Mouse (Mus musculus) kidney, postnatal 0 days (tissue): ENCODE results near the gene Plekhg5. TPM values are rescaled to one million over a fixed set of nuclear protein-coding genes. Genes with fewer than 3 reads are reported as not detected.

Experiments used
- ATAC-seq: fragments of 200-750 bp; cut with Nextera tagmentation; replicated peaks from 2 replicates; pipeline ENCODE4 v1.8.0; 2017; ENCODE audit warnings: low read depth, moderate number of reproducible peaks, moderate TSS enrichment, moderate library complexity; ENCODE audit not compliant: low FRiP score
- DNase-seq: peaks from one replicate; pipeline ENCODE4 v3.0.0-alpha.2; 2016; ENCODE audit warnings: low spot score
- H3K27ac ChIP-seq: fragments of 300-500 bp; sonication (generic); 2 replicates; pipeline ENCODE4 v1.5.1; 2014; ENCODE audit warnings: mild to moderate bottlenecking
- H3K27me3 ChIP-seq: fragments of 300-500 bp; sonication (generic); 2 replicates; pipeline ENCODE4 v1.6.1; 2014; ENCODE audit warnings: low read length, mixed read lengths; ENCODE audit not compliant: insufficient read depth
- H3K36me3 ChIP-seq: fragments of 300-500 bp; sonication (generic); 2 replicates; pipeline ENCODE4 v1.6.1; 2014; ENCODE audit warnings: low read length, mixed read lengths; ENCODE audit not compliant: insufficient read depth
- H3K4me1 ChIP-seq: fragments of 300-500 bp; sonication (generic); replicated peaks from 2 replicates; pipeline ENCODE4 v1.6.1; 2014; ENCODE audit warnings: antibody characterized with exemption, low read length, mixed read lengths; ENCODE audit not compliant: insufficient read depth
- H3K4me2 ChIP-seq: fragments of 300-500 bp; sonication (generic); 2 replicates; pipeline ENCODE4 v1.6.1; 2014; ENCODE audit warnings: mild to moderate bottlenecking, low read length, moderate library complexity, mixed read lengths
- H3K4me3 ChIP-seq: fragments of 300-500 bp; sonication (generic); replicated peaks from 2 replicates; pipeline ENCODE4 v1.5.1; 2014; ENCODE audit warnings: low read depth, low read length
- H3K9ac ChIP-seq: fragments of 300-500 bp; sonication (generic); 2 replicates; pipeline ENCODE4 v1.6.1; 2014; ENCODE audit warnings: low read depth, low read length
- H3K9me3 ChIP-seq: fragments of 300-500 bp; sonication (generic); replicated peaks from 2 replicates; pipeline ENCODE4 v1.6.1; 2016; ENCODE audit warnings: low read length, inconsistent platforms, mixed read lengths
- CTCF ChIP-seq: IDR thresholded peaks from 2 replicates; pipeline ENCODE4 v1.5.1; 2016; ENCODE audit warnings: antibody characterized with exemption, low read depth, mild to moderate bottlenecking, moderate library complexity
- WGBS: fragments of 180-500 bp; shearing (Covaris S2); extraction: QIAGEN DNeasy Blood & Tissue Kit; methylation state at CpG from one replicate; pipeline ENCODE4 v1.1.7; 2014; 5-methylcytosine and 5-hydroxymethylcytosine counted together
- polyA plus RNA-seq: library from polyadenylated mRNA; unstranded; fragments of >200 nt; fragmentation: Nextera tagmentation; extraction: Ambion mirVana; gene quantifications from 2 replicates; pipeline ENCODE4 v1.2.1, GENCODE M21; 2015

Plekhg5 gene
- 18.3 and 19.3 TPM in 2 replicates for polyA plus RNA-seq

GRCm38 (mm10) chr4:152072121-152072601 is at the start of gene Plekhg5:
Gene Plekhg5 (plus strand): TSS chr4:152072498.
- Histone ChIP-seq H3K9me3 (no peaks in the 10 kb centered on the region), H3K4me1 (no peaks in the 10 kb centered on the region; the same call in 1 of the 2 replicates), H3K27me3 (no peaks in the 10 kb centered on the region), H3K27ac (no peak within 1 kb of the TSS), H3K4me2 (no peak within 1 kb of the TSS), H3K4me3 (no peak within 1 kb of the TSS), H3K36me3 (no peaks in the 10 kb centered on the region), H3K9ac (no peak within 1 kb of the TSS)
- TF ChIP-seq CTCF: no peak
- 54% methylated on average over 10 of the region's 10 CpGs for WGBS
- ATAC-seq: no peak
- peak; percentile 22 for DNase-seq

GRCm38 (mm10) chr4:152022506-152022905 is 49.8 kb upstream of the Plekhg5 start:
- DNase-seq (no peak), ATAC-seq (no peak)
- Histone ChIP-seq H3K4me2 (no peak overlapping the region), H3K36me3 (peaks cover 33% of the 10 kb centered on the region), H3K4me1 (peaks cover 16% of the 10 kb centered on the region), H3K9ac (no peak overlapping the region), H3K4me3 (no peak overlapping the region), H3K27me3 (no peaks in the 10 kb centered on the region), H3K9me3 (no peaks in the 10 kb centered on the region), H3K27ac (no peak overlapping the region)
- TF ChIP-seq CTCF: no peak
- WGBS: 79% methylated on average over 8 of the region's 8 CpGs

- 89% methylated on average over 11 of the region's 11 CpGs for WGBS
- Histone ChIP-seq H3K36me3 (peaks cover 29% of the 10 kb centered on the region), H3K4me3 (no peak overlapping the region)
Measured at GRCm38 (mm10) chr4:152024525-152024924, 47.8 kb upstream of the Plekhg5 start.

GRCm38 (mm10) chr4:152026751-152027508 is 45.4 kb upstream of the Plekhg5 start:
- 2% methylated on average over 39 of the region's 41 CpGs for WGBS
- H3K9ac ChIP-seq: peak overlapping the region; percentile 53
- DNase-seq (peak; percentile 52), ATAC-seq (peak; percentile 62)
- H3K4me2 ChIP-seq: peak overlapping the region; percentile 75
- H3K36me3 ChIP-seq: peaks cover 5% of the 10 kb centered on the region; the same call in 1 of the 2 replicates
- no peaks in the 10 kb centered on the region for H3K9me3 ChIP-seq
- H3K4me1 ChIP-seq: peaks cover 22% of the 10 kb centered on the region
- no peaks in the 10 kb centered on the region for H3K27me3 ChIP-seq
- peak; percentile 12; the same call in 1 of the 2 replicates for TF ChIP-seq CTCF
- peak overlapping the region; percentile 66 for H3K4me3 ChIP-seq
- peak overlapping the region; percentile 76 for H3K27ac ChIP-seq

More at GRCm38 (mm10) chr4:152024525-152024924, 47.8 kb upstream of the Plekhg5 start:
- Histone ChIP-seq H3K27me3 (no peaks in the 10 kb centered on the region), H3K4me1 (peaks cover 22% of the 10 kb centered on the region), H3K9me3 (no peaks in the 10 kb centered on the region), H3K9ac (no peak overlapping the region), H3K4me2 (no peak overlapping the region), H3K27ac (no peak overlapping the region)
- ATAC-seq (no peak), DNase-seq (no peak)
- no peak for TF ChIP-seq CTCF

- no peak for TF ChIP-seq CTCF
- H3K9me3 ChIP-seq: no peaks in the 10 kb centered on the region
- peak within 1 kb of the TSS; percentile 66 for H3K4me3 ChIP-seq
- peak within 1 kb of the TSS; percentile 76 for H3K27ac ChIP-seq
- DNase-seq (peak; percentile 99), ATAC-seq (peak; percentile 95)
- H3K36me3 ChIP-seq: no peaks in the 10 kb centered on the region
- peak within 1 kb of the TSS; percentile 53 for H3K9ac ChIP-seq
- H3K4me1 ChIP-seq: peaks cover 22% of the 10 kb centered on the region
- no peaks in the 10 kb centered on the region for H3K27me3 ChIP-seq
- H3K4me2 ChIP-seq: peak within 1 kb of the TSS; percentile 75
- WGBS: under 1% methylated on average over 30 of the region's 35 CpGs
Measured at GRCm38 (mm10) chr4:152027524-152027923, 44.8 kb upstream of the Plekhg5 start, which contains the start of gene Zbtb48. Gene Zbtb48 (minus strand): TSS chr4:152027671.

- WGBS: 59% methylated on average over 15 of the region's 15 CpGs
- Histone ChIP-seq H3K9me3 (no peaks in the 10 kb centered on the region), H3K27ac (no peak overlapping the region), H3K4me1 (peaks cover 22% of the 10 kb centered on the region), H3K4me3 (no peak overlapping the region), H3K9ac (peak overlapping the region; percentile 50; the same call in 1 of the 2 replicates), H3K27me3 (no peaks in the 10 kb centered on the region), H3K36me3 (no peaks in the 10 kb centered on the region), H3K4me2 (peak overlapping the region; percentile 75)
- ATAC-seq (no peak), DNase-seq (no peak)
- no peak for TF ChIP-seq CTCF
Measured at GRCm38 (mm10) chr4:152028456-152028855, 43.8 kb upstream of the Plekhg5 start.
